In the genomic region with DNA sequence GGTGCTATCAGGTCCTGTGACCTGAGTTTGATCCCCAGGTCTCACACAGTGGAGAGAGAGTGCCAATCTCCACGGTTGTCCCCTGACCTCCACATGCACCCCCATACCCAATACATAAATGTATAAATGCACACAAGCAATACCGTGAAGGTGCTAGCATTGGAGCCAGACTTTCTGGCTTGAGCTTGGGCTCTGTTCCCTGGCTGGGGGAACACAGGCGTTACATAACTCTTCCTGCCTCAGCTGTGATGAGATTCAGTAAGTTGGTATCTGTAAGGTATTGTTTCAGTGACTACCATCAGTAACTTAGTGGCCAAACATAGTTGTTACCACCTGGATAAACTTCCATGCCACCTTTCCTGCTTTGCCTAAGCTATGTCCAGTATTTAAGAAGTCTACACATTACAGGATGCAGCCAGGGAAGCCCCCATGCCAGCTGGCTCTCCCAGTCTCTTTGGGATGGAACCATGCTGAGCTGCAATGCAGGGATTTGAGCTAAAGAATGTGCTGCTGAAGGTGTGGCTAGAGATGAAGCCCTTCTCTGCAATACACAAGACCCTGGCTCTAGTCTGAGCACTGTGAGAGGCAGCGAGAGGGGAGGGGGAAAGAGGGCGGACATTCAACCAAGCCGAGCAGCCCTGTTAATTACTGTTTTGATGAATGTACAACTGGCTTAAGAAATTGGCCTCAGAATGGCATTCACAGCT, we compare ENCODE assay signal across 19 mouse cellular contexts.
DNase-seq lines count a peak whose midpoint lies in the region.
"Had no signal": no experiment of that assay in that cellular context is flagged by ENCODE, and none has a peak within 500 bp of the region (broad histone marks: within the 10 kb centered on the region; RNA-seq: fewer than 3 reads in every experiment).

No protein-coding gene starts in this region.

- DNase-seq in cerebellum, adult 18-20 months: peak; percentile 45 to 55
- no peak for DNase-seq in cerebellum, postnatal 14 days
- DNase-seq in cerebellum, postnatal 36 days: peak; percentile 45 to 47
- no peak for DNase-seq in cerebellum, adult 8-10 months
- DNase-seq in ES-CJ7 (ENCODE audit: low read depth, low spot score) (peak; percentile 65), WW6 (ENCODE audit: low read depth, low spot score) (peak; percentile 60)
- no peak for DNase-seq in kidney, postnatal 14 days
- no peak for DNase-seq in kidney, postnatal 4 days
- DNase-seq: adrenal gland, adult 2 months; adrenal gland, postnatal 25 days; B cell, adult 2 months; cerebellum, postnatal 10 days; forebrain, postnatal 0 days; gastrocnemius, postnatal 10 days; gastrocnemius, postnatal 36 days; heart, postnatal 14 days; heart, postnatal 4 days; kidney, adult 18-20 months; kidney, adult 9 months had no signal

Comparison
In these comparisons a context has a peak if more than half of its experiments do, and no peak if none do; other contexts are left out.
1. DNase-seq: peak in cerebellum, adult 18-20 months (2 of 2), cerebellum, postnatal 36 days (2 of 2), ES-CJ7 (single experiment) and WW6 (single experiment); none in cerebellum, postnatal 14 days (0 of 2), cerebellum, adult 8-10 months (single experiment), kidney, postnatal 14 days (single experiment) and kidney, postnatal 4 days (0 of 2).